Mouse (Mus musculus): Measurements from ENCODE around the gene Kncn. TPM values are rescaled to one million over a fixed set of nuclear protein-coding genes. Genes with fewer than 3 reads are reported as not detected.
A peak's percentile ranks its signal among the peaks of the same experiment; 100 is the strongest.

Kncn gene
- polyA plus RNA-seq, 1 experiment from 2014 or later, result not detected

DNA sequence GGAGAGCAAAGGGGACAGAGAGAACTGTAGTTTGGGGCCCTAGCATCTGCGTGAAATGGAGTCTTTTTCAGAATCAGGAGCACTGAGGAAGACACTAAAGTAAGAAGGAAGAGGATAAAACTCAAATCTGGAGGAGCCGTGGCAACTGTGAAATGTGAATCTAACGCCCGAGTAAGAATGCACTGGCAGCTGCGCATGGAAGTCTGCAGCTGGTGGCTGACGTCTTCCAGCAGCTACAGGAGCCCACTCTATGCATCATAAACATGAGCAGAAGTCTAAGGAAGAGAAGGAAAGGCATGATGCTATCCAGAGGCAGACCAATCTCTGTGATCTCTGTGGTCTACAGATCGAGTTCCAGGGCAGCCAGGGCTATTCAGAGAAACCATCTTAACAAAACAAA lies 43.4 kb downstream of the Kncn start:
- H3K4me1 ChIP-seq (ENCODE audit: control insufficient read depth, insufficient read depth, low read length), result no peaks in the 10 kb centered on the region
- no peaks in the 10 kb centered on the region for H3K9me3 ChIP-seq (ENCODE audit: control insufficient read depth, low read length)
- no peak overlapping the region for H3K4me3 ChIP-seq (ENCODE audit: low read depth, low read length)
- H3K9ac ChIP-seq (ENCODE audit: low read length), result no peak overlapping the region
- H3K27me3 ChIP-seq (ENCODE audit: control insufficient read depth, insufficient read depth, low read length), result peaks cover 40% of the 10 kb centered on the region
- H3K36me3 ChIP-seq (ENCODE audit: control insufficient read depth, insufficient read depth, low read length), result no peaks in the 10 kb centered on the region
- no peak for DNase-seq (ENCODE audit: low spot score)
- ATAC-seq (ENCODE audit: insufficient number of reproducible peaks, low FRiP score, low TSS enrichment, low read depth), result no peak
- no peak overlapping the region for H3K27ac ChIP-seq (replicated peaks; ENCODE audit: low read depth, low read length)
- no peak overlapping the region for H3K4me2 ChIP-seq (ENCODE audit: low read depth, severe bottlenecking)
- 47% methylated on average over 7 of the region's 7 CpGs for WGBS

GRCm38 (mm10) chr4:115931556-115932088 lies 47.4 kb downstream of the Kncn start:
- WGBS, result 41% methylated on average over 13 of the region's 13 CpGs
- Histone ChIP-seq H3K27me3 (ENCODE audit: control insufficient read depth, insufficient read depth, low read length) (peaks cover 76% of the 10 kb centered on the region), H3K4me3 (ENCODE audit: low read depth, low read length) (no peak overlapping the region), H3K9me3 (ENCODE audit: control insufficient read depth, low read length) (no peaks in the 10 kb centered on the region), H3K36me3 (ENCODE audit: control insufficient read depth, insufficient read depth, low read length) (no peaks in the 10 kb centered on the region), H3K27ac (replicated peaks; ENCODE audit: low read depth, low read length) (no peak overlapping the region), H3K9ac (ENCODE audit: low read length) (no peak overlapping the region), H3K4me2 (ENCODE audit: low read depth, severe bottlenecking) (no peak overlapping the region), H3K4me1 (ENCODE audit: control insufficient read depth, insufficient read depth, low read length) (peaks cover 4% of the 10 kb centered on the region; the same call in 1 of the 2 replicates)
- no peak for ATAC-seq (ENCODE audit: insufficient number of reproducible peaks, low FRiP score, low TSS enrichment, low read depth)
- DNase-seq (ENCODE audit: low spot score), result no peak

DNA sequence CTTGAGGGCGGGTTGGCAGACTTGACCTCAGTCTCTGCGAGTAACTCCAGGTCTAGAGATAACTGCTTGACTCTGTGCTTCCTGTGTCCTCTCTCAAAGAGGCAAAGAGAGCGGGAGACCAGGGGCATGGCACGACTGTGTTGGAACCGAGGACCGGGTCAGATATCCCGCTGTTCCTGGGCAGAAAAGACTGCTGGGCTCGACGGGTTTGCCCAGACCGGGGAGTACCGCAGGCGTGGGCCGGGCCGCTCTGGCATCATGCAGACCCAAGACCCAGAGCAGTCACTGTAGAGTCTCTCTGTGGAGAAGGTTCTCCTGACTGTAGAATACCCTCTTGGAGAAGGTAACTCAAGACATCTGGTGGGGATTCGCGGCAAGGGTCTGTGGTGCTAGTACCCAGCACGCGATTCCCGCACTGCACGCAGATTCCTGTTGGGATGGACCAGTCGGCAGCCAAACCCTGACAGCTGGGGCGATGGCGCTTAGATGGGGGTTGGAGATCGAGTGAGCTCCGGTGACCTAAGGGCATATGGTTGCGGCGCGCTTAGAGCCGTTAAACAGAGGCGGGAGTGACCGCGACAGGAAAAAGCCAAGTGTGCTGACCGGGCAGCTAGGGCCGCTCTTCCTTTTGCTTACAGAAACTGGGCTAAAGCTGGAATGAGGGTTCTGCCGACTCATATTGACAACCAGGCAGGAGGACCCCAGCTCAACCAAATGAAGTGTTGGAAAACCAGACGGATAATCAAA lies 51.8 kb downstream of the Kncn start:
- Histone ChIP-seq H3K9me3 (ENCODE audit: control insufficient read depth, low read length) (no peaks in the 10 kb centered on the region), H3K4me3 (ENCODE audit: low read depth, low read length) (peak overlapping the region; percentile 3; the same call in 1 of the 2 replicates), H3K4me1 (ENCODE audit: control insufficient read depth, insufficient read depth, low read length) (peaks cover 7% of the 10 kb centered on the region; the same call in 1 of the 2 replicates), H3K27me3 (ENCODE audit: control insufficient read depth, insufficient read depth, low read length) (peaks cover 97% of the 10 kb centered on the region), H3K9ac (ENCODE audit: low read length) (no peak overlapping the region), H3K36me3 (ENCODE audit: control insufficient read depth, insufficient read depth, low read length) (no peaks in the 10 kb centered on the region), H3K27ac (replicated peaks; ENCODE audit: low read depth, low read length) (no peak overlapping the region), H3K4me2 (ENCODE audit: low read depth, severe bottlenecking) (no peak overlapping the region)
- peak; percentile 71 for DNase-seq (ENCODE audit: low spot score)
- ATAC-seq (ENCODE audit: insufficient number of reproducible peaks, low FRiP score, low TSS enrichment, low read depth), result no peak
- WGBS, result under 1% methylated on average over 36 of the region's 36 CpGs

DNA sequence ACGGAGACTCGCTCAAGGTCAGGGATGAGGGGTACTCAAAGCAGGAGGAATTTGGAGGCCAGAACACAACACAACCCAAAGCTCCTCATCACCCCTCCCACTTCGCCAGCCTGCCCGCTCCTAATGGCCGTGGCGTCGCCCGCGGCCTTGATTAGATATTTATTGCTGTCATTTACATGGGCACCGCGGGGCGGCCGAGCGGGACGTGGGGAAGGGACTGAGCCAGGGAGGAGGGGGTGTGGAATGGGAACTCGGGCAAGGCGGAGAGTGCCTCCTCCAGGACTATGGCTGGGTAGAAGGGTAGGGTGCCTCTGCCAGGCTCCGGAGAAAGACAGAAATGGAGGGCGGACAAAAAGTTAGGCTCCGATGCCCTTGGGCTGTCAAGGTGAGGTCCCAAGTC lies 52.4 kb downstream of the Kncn start:
- Histone ChIP-seq H3K9ac (ENCODE audit: low read length) (no peak overlapping the region), H3K4me2 (ENCODE audit: low read depth, severe bottlenecking) (peak overlapping the region; percentile 22; the same call in 1 of the 2 replicates), H3K36me3 (ENCODE audit: control insufficient read depth, insufficient read depth, low read length) (no peaks in the 10 kb centered on the region), H3K9me3 (ENCODE audit: control insufficient read depth, low read length) (no peaks in the 10 kb centered on the region), H3K4me3 (ENCODE audit: low read depth, low read length) (no peak overlapping the region), H3K4me1 (ENCODE audit: control insufficient read depth, insufficient read depth, low read length) (peaks cover 7% of the 10 kb centered on the region; the same call in 1 of the 2 replicates), H3K27ac (replicated peaks; ENCODE audit: low read depth, low read length) (no peak overlapping the region), H3K27me3 (ENCODE audit: control insufficient read depth, insufficient read depth, low read length) (peaks cover 98% of the 10 kb centered on the region)
- ATAC-seq (ENCODE audit: insufficient number of reproducible peaks, low FRiP score, low TSS enrichment, low read depth) (no peak), DNase-seq (ENCODE audit: low spot score) (peak; percentile 67)
- 0% methylated on average over 20 of the region's 20 CpGs for WGBS

DNA sequence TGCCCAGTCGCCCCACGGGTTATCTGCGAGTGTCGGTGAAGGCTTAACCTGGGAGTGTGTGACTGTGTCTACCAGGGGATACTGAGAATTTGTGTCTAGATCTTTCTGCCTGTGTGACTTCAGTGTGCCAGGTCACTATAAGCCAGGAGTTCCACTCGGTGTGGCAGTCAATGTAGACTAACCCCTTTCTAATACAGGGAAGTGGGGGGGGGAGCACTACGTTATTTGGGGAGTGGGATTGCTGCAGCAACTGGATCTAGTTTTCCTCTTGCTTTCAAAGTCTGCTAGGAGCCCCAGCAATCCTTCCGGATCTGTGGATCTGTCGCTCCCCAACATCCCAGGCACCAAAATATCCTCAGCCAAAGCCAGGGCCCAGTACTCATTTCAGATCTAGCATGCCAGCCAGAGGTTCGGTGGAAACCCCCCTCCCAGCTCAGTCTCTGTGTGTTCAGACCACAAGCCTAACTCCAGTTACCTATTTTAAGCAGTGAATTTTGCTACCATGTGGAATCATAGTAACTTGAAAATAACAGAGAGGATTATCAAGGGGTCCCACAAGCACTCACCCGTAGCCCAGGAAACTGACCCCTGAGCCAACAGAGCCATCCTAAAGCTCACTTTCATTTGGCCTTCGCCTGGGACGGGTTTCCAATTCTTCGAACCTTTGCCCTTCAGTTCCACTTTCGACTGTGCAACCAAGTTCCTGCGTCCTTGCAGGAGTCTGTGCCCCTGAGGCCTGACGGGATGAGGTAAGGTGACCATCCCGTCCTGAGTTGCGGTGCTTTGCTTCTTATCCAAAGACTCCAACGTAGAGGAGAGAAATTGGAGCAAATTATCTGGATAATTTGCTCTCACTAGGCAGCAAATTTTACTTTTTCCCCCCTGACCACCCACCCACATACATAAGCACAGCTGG lies 53.1 kb downstream of the Kncn start:
- Histone ChIP-seq H3K4me2 (ENCODE audit: low read depth, severe bottlenecking) (no peak overlapping the region; the same call in 1 of the 2 replicates), H3K9me3 (ENCODE audit: control insufficient read depth, low read length) (no peaks in the 10 kb centered on the region), H3K27ac (replicated peaks; ENCODE audit: low read depth, low read length) (no peak overlapping the region), H3K4me3 (ENCODE audit: low read depth, low read length) (no peak overlapping the region), H3K36me3 (ENCODE audit: control insufficient read depth, insufficient read depth, low read length) (no peaks in the 10 kb centered on the region), H3K4me1 (ENCODE audit: control insufficient read depth, insufficient read depth, low read length) (peaks cover 7% of the 10 kb centered on the region; the same call in 1 of the 2 replicates), H3K27me3 (ENCODE audit: control insufficient read depth, insufficient read depth, low read length) (peaks cover 98% of the 10 kb centered on the region), H3K9ac (ENCODE audit: low read length) (no peak overlapping the region)
- 2% methylated on average over 19 of the region's 19 CpGs for WGBS
- no peak for DNase-seq (ENCODE audit: low spot score)
- no peak for ATAC-seq (ENCODE audit: insufficient number of reproducible peaks, low FRiP score, low TSS enrichment, low read depth)

DNA sequence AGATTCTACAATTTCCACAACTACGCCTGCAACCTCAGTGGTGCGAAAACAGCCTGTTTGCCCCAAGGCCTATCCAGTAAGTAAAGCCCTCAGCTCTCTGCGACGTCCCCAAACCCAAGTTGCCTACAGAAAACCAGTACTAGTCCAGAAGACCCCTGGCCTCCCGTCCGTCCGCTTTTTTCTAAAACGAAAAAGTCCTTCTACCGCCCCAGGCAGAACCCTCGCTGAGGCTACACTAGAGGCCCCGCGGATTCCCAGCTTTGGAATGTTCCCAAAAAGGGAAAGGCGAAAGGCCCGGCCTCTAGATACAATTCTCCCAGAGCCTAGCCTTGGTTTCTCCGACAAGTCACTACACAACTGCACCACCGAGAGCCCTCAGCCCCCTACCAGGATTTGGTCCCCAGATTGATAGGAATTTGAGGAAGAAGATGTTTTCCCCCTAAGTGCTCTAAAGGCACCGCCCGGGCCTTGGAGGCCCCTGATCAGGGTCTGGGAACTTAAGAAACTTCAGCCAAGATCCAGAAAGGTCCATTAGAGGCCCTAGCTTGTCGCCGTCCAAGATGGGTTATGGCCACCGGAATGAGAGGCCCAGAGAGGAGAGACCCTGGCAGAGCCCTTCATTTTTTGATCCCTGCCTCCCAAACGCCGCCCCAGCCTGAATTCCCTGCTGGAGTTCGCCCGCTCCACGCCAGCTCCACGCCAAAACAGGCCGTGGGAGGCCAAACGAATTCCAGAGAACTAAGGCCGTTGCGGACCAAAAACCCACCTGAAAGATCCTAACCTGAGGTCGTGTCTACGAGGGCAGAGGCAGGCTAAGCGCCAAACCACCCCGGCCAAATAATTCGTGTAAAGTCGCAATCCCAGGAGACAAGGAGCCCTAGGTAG lies 54.3 kb downstream of the Kncn start:
- under 1% methylated on average over 37 of the region's 37 CpGs for WGBS
- Histone ChIP-seq H3K4me2 (ENCODE audit: low read depth, severe bottlenecking) (peak overlapping the region; percentile 64), H3K9me3 (ENCODE audit: control insufficient read depth, low read length) (no peaks in the 10 kb centered on the region), H3K4me1 (ENCODE audit: control insufficient read depth, insufficient read depth, low read length) (peaks cover 7% of the 10 kb centered on the region; the same call in 1 of the 2 replicates), H3K4me3 (ENCODE audit: low read depth, low read length) (peak overlapping the region; percentile 32; the same call in 1 of the 2 replicates), H3K27me3 (ENCODE audit: control insufficient read depth, insufficient read depth, low read length) (peaks cover 97% of the 10 kb centered on the region), H3K36me3 (ENCODE audit: control insufficient read depth, insufficient read depth, low read length) (no peaks in the 10 kb centered on the region), H3K27ac (replicated peaks; ENCODE audit: low read depth, low read length) (no peak overlapping the region), H3K9ac (ENCODE audit: low read length) (no peak overlapping the region)
- DNase-seq (ENCODE audit: low spot score) (peak; percentile 76), ATAC-seq (ENCODE audit: insufficient number of reproducible peaks, low FRiP score, low TSS enrichment, low read depth) (no peak)

Measured in limb, embryonic 11.5 days (tissue).